Mouse (Mus musculus): ENCODE results near the gene Tepp. TPM values are rescaled to one million over a fixed set of nuclear protein-coding genes. Genes with fewer than 3 reads are reported as not detected.

The Tepp gene
- polyA plus RNA-seq, 1 experiment: not detected

DNA sequence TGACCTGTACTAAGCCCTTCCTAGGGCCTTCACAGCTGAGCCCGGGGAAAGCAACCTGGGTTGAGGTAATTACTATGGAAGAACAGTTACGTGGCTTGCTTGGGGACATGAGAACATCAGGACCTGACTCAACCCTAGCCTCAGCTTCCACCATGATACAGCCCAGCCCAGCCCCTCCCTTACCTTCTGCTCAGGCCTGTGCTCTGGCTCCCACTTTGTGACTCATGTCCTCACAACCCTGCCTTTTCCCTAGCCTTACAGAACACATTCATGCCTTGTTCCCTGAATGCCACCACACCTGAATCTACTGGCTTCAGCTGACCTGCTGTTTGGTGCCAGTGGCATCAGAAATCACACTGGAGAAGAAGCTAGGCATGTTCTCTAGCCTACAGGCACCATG lies 38.0 kb downstream of the Tepp start:
- Histone ChIP-seq H3K36me3 (ENCODE audit: control insufficient read depth, insufficient read depth, low read length, poor library complexity, severe bottlenecking) (no peaks in the 10 kb centered on the region), H3K9me3 (replicated peaks; ENCODE audit: control insufficient read depth, insufficient read depth, low read length, poor library complexity, severe bottlenecking) (no peaks in the 10 kb centered on the region), H3K4me3 (ENCODE audit: low read depth, low read length) (no peak overlapping the region), H3K27ac (ENCODE audit: insufficient read depth, low read length) (no peak overlapping the region), H3K27me3 (ENCODE audit: control insufficient read depth, insufficient read depth, low read length, poor library complexity, severe bottlenecking) (0 out of 2 replicates have a peak, but pooled peaks cover 3% of the 10 kb centered on the region), H3K4me1 (ENCODE audit: control insufficient read depth, insufficient read depth, low read length) (no peaks in the 10 kb centered on the region), H3K9ac (ENCODE audit: low read depth, poor library complexity, severe bottlenecking) (no peak overlapping the region)
- TF ChIP-seq CTCF (IDR thresholded peaks at IDR 0.05; ENCODE audit: low read depth, low read length) (no peak), EP300 (IDR thresholded peaks at IDR 0.05; ENCODE audit: insufficient read depth, low read depth, low read length) (no peak), POLR2A (IDR thresholded peaks at IDR 0.05; ENCODE audit: insufficient read depth, low read length) (no peak)

DNA sequence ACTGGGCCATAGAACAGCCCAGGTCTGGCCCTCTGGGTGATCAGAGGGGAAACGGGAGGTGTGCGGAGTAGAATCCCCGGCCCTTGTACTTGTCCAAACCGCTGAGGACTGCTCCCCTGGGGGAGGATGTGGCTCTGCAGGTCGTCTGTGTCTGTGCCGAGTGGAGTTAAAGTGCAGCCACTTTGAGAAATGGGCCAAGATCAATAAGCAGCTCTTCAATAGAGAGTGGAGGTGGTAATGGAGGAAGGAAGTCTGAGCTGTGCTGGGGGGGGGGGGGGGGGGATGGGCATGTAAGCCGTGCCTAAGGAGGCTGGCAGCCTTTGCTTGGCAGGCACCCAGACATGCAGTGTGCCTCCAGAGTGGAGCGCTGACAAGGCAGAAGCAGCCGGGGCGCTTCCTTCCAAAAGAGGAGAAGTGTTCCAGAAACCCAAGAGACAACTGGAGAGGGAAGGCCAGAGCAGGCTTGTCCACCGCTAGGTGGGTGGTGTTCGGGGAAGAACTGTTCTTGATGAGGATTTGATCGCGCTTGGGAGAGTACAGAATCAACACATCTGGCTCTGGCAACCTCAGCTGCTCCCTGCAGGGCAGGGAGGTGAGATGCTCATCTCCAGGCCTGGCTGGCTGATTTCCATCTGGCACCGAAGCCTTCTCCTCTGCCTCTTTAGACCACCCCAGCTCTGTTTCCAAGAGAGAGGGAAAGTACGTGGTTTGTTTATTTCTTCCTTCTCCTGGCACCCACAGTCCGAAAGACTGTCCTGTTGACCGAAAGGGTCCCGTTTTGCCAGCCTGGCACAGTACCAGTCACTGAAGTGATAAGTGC lies 38.7 kb downstream of the Tepp start:
- Histone ChIP-seq H3K4me3 (ENCODE audit: low read depth, low read length) (no peak overlapping the region), H3K9me3 (replicated peaks; ENCODE audit: control insufficient read depth, insufficient read depth, low read length, poor library complexity, severe bottlenecking) (no peaks in the 10 kb centered on the region), H3K27ac (ENCODE audit: insufficient read depth, low read length) (no peak overlapping the region), H3K9ac (ENCODE audit: low read depth, poor library complexity, severe bottlenecking) (no peak overlapping the region), H3K36me3 (ENCODE audit: control insufficient read depth, insufficient read depth, low read length, poor library complexity, severe bottlenecking) (no peaks in the 10 kb centered on the region), H3K4me1 (ENCODE audit: control insufficient read depth, insufficient read depth, low read length) (no peaks in the 10 kb centered on the region), H3K27me3 (ENCODE audit: control insufficient read depth, insufficient read depth, low read length, poor library complexity, severe bottlenecking) (0 out of 2 replicates have a peak, but pooled peaks cover 3% of the 10 kb centered on the region)
- no peak for TF ChIP-seq EP300 (IDR thresholded peaks at IDR 0.05; ENCODE audit: insufficient read depth, low read depth, low read length)
- TF ChIP-seq CTCF (IDR thresholded peaks at IDR 0.05; ENCODE audit: low read depth, low read length): no peak
- TF ChIP-seq POLR2A (IDR thresholded peaks at IDR 0.05; ENCODE audit: insufficient read depth, low read length): no peak

DNA sequence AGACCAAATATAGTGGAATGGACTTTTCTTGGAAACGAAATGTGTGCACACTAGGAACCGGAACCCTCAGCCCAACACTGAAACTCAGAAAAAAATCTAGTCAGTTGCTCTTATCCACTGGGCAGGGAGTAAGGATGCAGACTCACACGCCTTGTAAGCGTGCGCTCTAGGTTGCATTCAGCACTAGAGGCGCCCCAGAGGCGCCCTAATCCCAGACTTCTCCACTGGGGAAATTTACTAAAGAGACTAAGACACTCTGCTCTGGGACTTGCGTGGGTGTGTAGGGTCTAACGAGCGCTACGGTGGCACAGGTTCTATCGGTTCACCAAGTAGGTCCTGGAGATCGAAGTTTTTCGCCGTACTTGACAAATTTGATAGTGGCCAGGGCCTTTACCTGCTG lies 41.1 kb downstream of the Tepp start:
- Histone ChIP-seq H3K36me3 (ENCODE audit: control insufficient read depth, insufficient read depth, low read length, poor library complexity, severe bottlenecking) (no peaks in the 10 kb centered on the region), H3K27ac (ENCODE audit: insufficient read depth, low read length) (no peak overlapping the region), H3K9me3 (replicated peaks; ENCODE audit: control insufficient read depth, insufficient read depth, low read length, poor library complexity, severe bottlenecking) (no peaks in the 10 kb centered on the region), H3K4me3 (ENCODE audit: low read depth, low read length) (peak overlapping the region; percentile 77), H3K27me3 (ENCODE audit: control insufficient read depth, insufficient read depth, low read length, poor library complexity, severe bottlenecking) (0 out of 2 replicates have a peak, but pooled peaks cover 3% of the 10 kb centered on the region), H3K9ac (ENCODE audit: low read depth, poor library complexity, severe bottlenecking) (peak overlapping the region; percentile 82), H3K4me1 (ENCODE audit: control insufficient read depth, insufficient read depth, low read length) (no peaks in the 10 kb centered on the region)
- TF ChIP-seq EP300 (IDR thresholded peaks at IDR 0.05; ENCODE audit: insufficient read depth, low read depth, low read length) (no peak), CTCF (IDR thresholded peaks at IDR 0.05; ENCODE audit: low read depth, low read length) (no peak), POLR2A (IDR thresholded peaks at IDR 0.05; ENCODE audit: insufficient read depth, low read length) (no peak)

DNA sequence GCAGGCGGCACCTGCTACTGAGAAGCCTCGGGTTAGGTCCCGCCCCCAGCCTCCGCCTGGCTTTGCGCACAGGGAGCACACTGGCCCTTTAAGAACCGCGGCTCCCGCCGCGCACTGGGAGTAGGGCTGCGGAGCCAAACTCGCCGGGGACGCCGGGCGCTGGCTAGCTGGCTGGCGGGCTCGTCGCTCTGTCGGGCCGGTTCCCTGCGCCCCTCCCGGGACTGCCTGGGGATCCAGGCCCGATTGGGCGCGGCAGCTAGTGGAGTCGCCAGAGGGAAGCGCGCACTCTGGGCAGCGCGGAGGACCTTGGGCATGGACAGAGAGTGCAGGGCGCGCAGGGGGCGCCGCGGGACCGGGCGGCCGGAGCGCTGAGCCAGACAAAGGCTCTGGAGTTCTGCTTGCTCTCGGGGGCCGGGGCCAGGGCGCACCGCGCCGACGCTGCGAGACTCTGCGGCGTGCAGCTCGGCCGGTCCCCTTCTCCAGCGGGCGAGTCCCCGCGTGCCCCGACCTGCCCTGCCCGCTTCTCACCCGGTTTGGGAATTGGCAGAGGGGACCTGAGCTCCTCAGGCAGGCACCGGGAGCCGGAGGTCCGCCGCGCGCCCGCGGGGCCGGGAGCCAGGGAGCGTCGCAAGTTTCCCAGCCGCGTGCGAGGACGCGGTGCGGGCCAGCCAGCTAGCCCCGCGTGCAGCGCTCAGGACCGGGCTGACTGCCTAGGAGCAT lies 41.9 kb downstream of the Tepp start, which contains the start of gene Mmp15:
Gene Mmp15 (plus strand): TSS at position 118 of the 720 bp plus-strand sequence.
- Histone ChIP-seq H3K9ac (ENCODE audit: low read depth, poor library complexity, severe bottlenecking) (peak within 1 kb of the TSS; percentile 82), H3K9me3 (replicated peaks; ENCODE audit: control insufficient read depth, insufficient read depth, low read length, poor library complexity, severe bottlenecking) (no peaks in the 10 kb centered on the region), H3K4me3 (ENCODE audit: low read depth, low read length) (peak within 1 kb of the TSS; percentile 77), H3K4me1 (ENCODE audit: control insufficient read depth, insufficient read depth, low read length) (no peaks in the 10 kb centered on the region), H3K27ac (ENCODE audit: insufficient read depth, low read length) (no peak within 1 kb of the TSS), H3K27me3 (ENCODE audit: control insufficient read depth, insufficient read depth, low read length, poor library complexity, severe bottlenecking) (0 out of 2 replicates have a peak, but pooled peaks cover 3% of the 10 kb centered on the region), H3K36me3 (ENCODE audit: control insufficient read depth, insufficient read depth, low read length, poor library complexity, severe bottlenecking) (no peaks in the 10 kb centered on the region)
- TF ChIP-seq POLR2A (IDR thresholded peaks at IDR 0.05; ENCODE audit: insufficient read depth, low read length) (no peak), EP300 (IDR thresholded peaks at IDR 0.05; ENCODE audit: insufficient read depth, low read depth, low read length) (no peak), CTCF (IDR thresholded peaks at IDR 0.05; ENCODE audit: low read depth, low read length) (no peak)

DNA sequence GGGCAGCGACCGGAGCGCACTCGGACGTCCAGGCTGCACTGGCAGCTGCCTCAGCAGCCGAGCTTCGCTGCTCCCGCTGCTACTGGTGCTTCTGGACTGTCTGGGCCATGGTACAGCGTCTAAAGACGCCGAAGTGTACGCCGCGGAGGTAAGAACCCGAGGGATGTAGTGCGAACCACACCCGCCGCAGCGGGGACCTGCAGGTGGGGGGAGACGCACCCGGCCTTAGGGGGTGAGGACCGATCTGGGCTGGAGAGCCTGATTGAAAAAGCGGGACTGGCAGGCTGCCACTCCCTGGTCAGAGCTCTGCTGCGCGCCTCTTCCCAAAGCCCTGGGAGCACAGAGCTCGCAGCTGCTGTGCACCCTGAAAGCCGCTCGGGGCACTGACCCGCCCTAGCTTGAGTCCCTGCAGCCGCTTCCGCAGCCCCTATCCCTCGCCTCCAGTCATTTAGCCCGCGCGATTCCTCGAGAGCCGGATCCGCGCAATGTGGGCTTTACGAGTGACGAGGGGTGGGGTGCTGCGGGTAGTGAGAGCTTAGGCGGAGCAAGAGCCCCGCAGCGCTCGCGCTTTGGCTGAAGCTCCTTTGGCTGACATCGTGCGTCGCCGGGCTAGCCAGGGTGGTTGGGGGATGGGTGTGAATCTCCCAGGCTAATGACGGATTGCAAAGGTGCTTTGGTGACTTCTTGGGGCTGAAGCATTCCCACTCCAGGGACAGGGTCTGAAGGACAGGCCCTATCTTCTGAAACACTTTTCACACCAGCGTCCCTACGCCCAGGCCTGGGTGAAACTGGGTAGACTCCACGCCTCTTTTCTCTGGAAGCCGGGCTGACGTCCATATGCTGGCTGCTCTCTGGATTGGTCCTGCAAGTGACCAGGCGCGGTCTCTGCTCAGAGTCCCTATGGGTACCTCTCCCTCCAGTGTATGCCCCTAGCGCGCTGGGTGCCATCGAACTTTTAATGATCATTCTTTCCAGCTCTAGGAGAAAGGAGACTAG lies 42.8 kb downstream of the Tepp start:
- no peak overlapping the region for H3K27ac ChIP-seq (ENCODE audit: insufficient read depth, low read length)
- peak overlapping the region; percentile 77 for H3K4me3 ChIP-seq (ENCODE audit: low read depth, low read length)
- H3K27me3 ChIP-seq (ENCODE audit: control insufficient read depth, insufficient read depth, low read length, poor library complexity, severe bottlenecking): 0 out of 2 replicates have a peak, but pooled peaks cover 3% of the 10 kb centered on the region
- H3K9me3 ChIP-seq (replicated peaks; ENCODE audit: control insufficient read depth, insufficient read depth, low read length, poor library complexity, severe bottlenecking): no peaks in the 10 kb centered on the region
- no peaks in the 10 kb centered on the region for H3K4me1 ChIP-seq (ENCODE audit: control insufficient read depth, insufficient read depth, low read length)
- TF ChIP-seq EP300 (IDR thresholded peaks at IDR 0.05; ENCODE audit: insufficient read depth, low read depth, low read length): no peak
- no peak for TF ChIP-seq CTCF (IDR thresholded peaks at IDR 0.05; ENCODE audit: low read depth, low read length)
- no peak for TF ChIP-seq POLR2A (IDR thresholded peaks at IDR 0.05; ENCODE audit: insufficient read depth, low read length)
- peak overlapping the region; percentile 82 for H3K9ac ChIP-seq (ENCODE audit: low read depth, poor library complexity, severe bottlenecking)
- H3K36me3 ChIP-seq (ENCODE audit: control insufficient read depth, insufficient read depth, low read length, poor library complexity, severe bottlenecking): no peaks in the 10 kb centered on the region

Measured in ES-Bruce4 (cell line).